Mouse (Mus musculus): ENCODE measurements around the gene Arhgef38. TPM values are rescaled to one million over a fixed set of nuclear protein-coding genes. Genes with fewer than 3 reads are reported as not detected.

The Arhgef38 gene
- not detected in 2 replicates for polyA plus RNA-seq (2016; fragmentation: Nextera tagmentation; extraction: Ambion mirVana)

GRCm38 (mm10) chr3:133234821-133235295 lies at the start of gene Arhgef38:
Gene Arhgef38, minus strand, starts transcription at chr3:133234949.
- Histone ChIP-seq H3K27me3 (replicated peaks) (no peaks in the 10 kb centered on the region), H3K4me3 (no peak within 1 kb of the TSS), H3K4me2 (no peak within 1 kb of the TSS), H3K9ac (no peak within 1 kb of the TSS), H3K36me3 (no peaks in the 10 kb centered on the region), H3K4me1 (no peaks in the 10 kb centered on the region), H3K9me3 (replicated peaks) (no peaks in the 10 kb centered on the region), H3K27ac (no peak within 1 kb of the TSS)
- ATAC-seq: no peak
- 49% methylated on average over 12 of the region's 12 CpGs for WGBS (ENCODE audit: insufficient replicate concordance)

GRCm38 (mm10) chr3:133271887-133272286 lies 37.1 kb upstream of the Arhgef38 start:
- Histone ChIP-seq H3K4me2 (no peak overlapping the region), H3K9ac (no peak overlapping the region), H3K9me3 (replicated peaks) (no peaks in the 10 kb centered on the region), H3K27me3 (replicated peaks) (no peaks in the 10 kb centered on the region), H3K4me1 (no peaks in the 10 kb centered on the region), H3K36me3 (no peaks in the 10 kb centered on the region), H3K4me3 (no peak overlapping the region), H3K27ac (no peak overlapping the region)
- WGBS (ENCODE audit: insufficient replicate concordance): 5% methylated on average over 3 of the region's 3 CpGs
- no peak for ATAC-seq

- Histone ChIP-seq H3K36me3 (no peaks in the 10 kb centered on the region), H3K4me3 (no peak overlapping the region), H3K27me3 (replicated peaks) (no peaks in the 10 kb centered on the region), H3K4me1 (no peaks in the 10 kb centered on the region), H3K9ac (no peak overlapping the region), H3K9me3 (replicated peaks) (no peaks in the 10 kb centered on the region), H3K4me2 (no peak overlapping the region), H3K27ac (no peak overlapping the region)
- WGBS (ENCODE audit: insufficient replicate concordance): 79% methylated on average over 2 of the region's 2 CpGs
- no peak for ATAC-seq
Measured at GRCm38 (mm10) chr3:133258860-133259259, 24.1 kb upstream of the Arhgef38 start.

DNA sequence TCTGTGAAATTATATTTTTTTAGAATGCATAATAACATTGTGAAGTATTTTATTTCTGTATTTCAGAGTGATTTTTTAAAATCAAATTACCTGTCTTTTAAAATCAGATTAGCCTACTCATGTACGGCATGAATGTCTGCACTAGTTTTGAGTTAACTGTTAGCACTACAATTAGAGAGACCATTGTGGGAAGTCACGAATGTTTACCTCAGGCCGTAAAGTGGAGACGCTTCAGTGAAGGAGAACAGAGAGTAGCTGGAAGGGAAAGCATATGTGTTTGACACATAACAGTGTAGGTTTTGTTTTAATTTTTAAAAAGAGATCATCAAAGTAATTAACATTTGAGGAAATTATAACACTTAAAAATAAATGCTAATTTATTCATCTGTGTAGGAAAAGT lies 21.1 kb upstream of the Arhgef38 start:
- WGBS (ENCODE audit: insufficient replicate concordance): 79% methylated on average over 4 of the region's 4 CpGs
- Histone ChIP-seq H3K27ac (no peak overlapping the region), H3K4me2 (no peak overlapping the region), H3K36me3 (no peaks in the 10 kb centered on the region), H3K9me3 (replicated peaks) (no peaks in the 10 kb centered on the region), H3K4me1 (no peaks in the 10 kb centered on the region), H3K9ac (no peak overlapping the region), H3K27me3 (replicated peaks) (no peaks in the 10 kb centered on the region), H3K4me3 (no peak overlapping the region)
- ATAC-seq: no peak

GRCm38 (mm10) chr3:133244027-133244426 lies 9.3 kb upstream of the Arhgef38 start:
- ATAC-seq: no peak
- Histone ChIP-seq H3K36me3 (no peaks in the 10 kb centered on the region), H3K27me3 (replicated peaks) (no peaks in the 10 kb centered on the region), H3K27ac (no peak overlapping the region), H3K9ac (no peak overlapping the region), H3K4me2 (no peak overlapping the region), H3K9me3 (replicated peaks) (no peaks in the 10 kb centered on the region), H3K4me3 (no peak overlapping the region), H3K4me1 (no peaks in the 10 kb centered on the region)
- WGBS (ENCODE audit: insufficient replicate concordance): 67% methylated on average over 9 of the region's 9 CpGs

- H3K4me1 ChIP-seq: no peaks in the 10 kb centered on the region
- no peak for ATAC-seq
- no peak overlapping the region for H3K4me3 ChIP-seq
- H3K27ac ChIP-seq: no peak overlapping the region
- H3K9me3 ChIP-seq (replicated peaks): no peaks in the 10 kb centered on the region
- 53% methylated on average over 1 of the region's 1 CpGs for WGBS (ENCODE audit: insufficient replicate concordance)
- H3K36me3 ChIP-seq: no peaks in the 10 kb centered on the region
- no peaks in the 10 kb centered on the region for H3K27me3 ChIP-seq (replicated peaks)
- no peak overlapping the region for H3K9ac ChIP-seq
- no peak overlapping the region for H3K4me2 ChIP-seq
Measured at GRCm38 (mm10) chr3:133241916-133242315, 7.2 kb upstream of the Arhgef38 start.

- Histone ChIP-seq H3K9me3 (replicated peaks) (no peaks in the 10 kb centered on the region), H3K27ac (no peak overlapping the region), H3K4me2 (no peak overlapping the region), H3K4me3 (no peak overlapping the region), H3K4me1 (no peaks in the 10 kb centered on the region), H3K27me3 (replicated peaks) (no peaks in the 10 kb centered on the region), H3K36me3 (no peaks in the 10 kb centered on the region), H3K9ac (no peak overlapping the region)
- 50% methylated on average over 9 of the region's 9 CpGs for WGBS (ENCODE audit: insufficient replicate concordance)
- ATAC-seq: no peak
Measured at GRCm38 (mm10) chr3:133233993-133234392, 756 bp downstream of the Arhgef38 start.

GRCm38 (mm10) chr3:133230427-133230826 lies 4.3 kb downstream of the Arhgef38 start:
- Histone ChIP-seq H3K4me2 (no peak overlapping the region), H3K4me1 (no peaks in the 10 kb centered on the region), H3K36me3 (no peaks in the 10 kb centered on the region), H3K9ac (no peak overlapping the region), H3K27me3 (replicated peaks) (no peaks in the 10 kb centered on the region), H3K9me3 (replicated peaks) (no peaks in the 10 kb centered on the region), H3K4me3 (no peak overlapping the region), H3K27ac (no peak overlapping the region)
- 44% methylated on average over 2 of the region's 2 CpGs for WGBS (ENCODE audit: insufficient replicate concordance)
- ATAC-seq: no peak

- Histone ChIP-seq H3K36me3 (no peaks in the 10 kb centered on the region), H3K9me3 (replicated peaks) (no peaks in the 10 kb centered on the region), H3K4me1 (no peaks in the 10 kb centered on the region), H3K4me3 (no peak overlapping the region), H3K27me3 (replicated peaks) (no peaks in the 10 kb centered on the region), H3K9ac (no peak overlapping the region), H3K27ac (no peak overlapping the region), H3K4me2 (no peak overlapping the region)
- ATAC-seq: no peak
Measured at GRCm38 (mm10) chr3:133229594-133229993, 5.2 kb downstream of the Arhgef38 start.

- Histone ChIP-seq H3K27ac (no peak overlapping the region), H3K4me1 (no peaks in the 10 kb centered on the region), H3K9me3 (replicated peaks) (no peaks in the 10 kb centered on the region), H3K9ac (no peak overlapping the region), H3K27me3 (replicated peaks) (no peaks in the 10 kb centered on the region), H3K36me3 (no peaks in the 10 kb centered on the region), H3K4me2 (no peak overlapping the region), H3K4me3 (no peak overlapping the region)
- no peak for ATAC-seq
- WGBS (ENCODE audit: insufficient replicate concordance): 74% methylated on average over 19 of the region's 19 CpGs
Measured at GRCm38 (mm10) chr3:133227258-133228012, 7.3 kb downstream of the Arhgef38 start.

GRCm38 (mm10) chr3:133218501-133218900 lies 16.2 kb downstream of the Arhgef38 start:
- no peak for ATAC-seq
- Histone ChIP-seq H3K4me1 (no peaks in the 10 kb centered on the region), H3K27ac (no peak overlapping the region), H3K27me3 (replicated peaks) (no peaks in the 10 kb centered on the region), H3K4me3 (no peak overlapping the region), H3K9ac (no peak overlapping the region), H3K9me3 (replicated peaks) (no peaks in the 10 kb centered on the region), H3K36me3 (no peaks in the 10 kb centered on the region), H3K4me2 (no peak overlapping the region)
- 73% methylated on average over 7 of the region's 7 CpGs for WGBS (ENCODE audit: insufficient replicate concordance)

GRCm38 (mm10) chr3:133215198-133215819 lies 19.4 kb downstream of the Arhgef38 start:
- no peaks in the 10 kb centered on the region for H3K27me3 ChIP-seq (replicated peaks)
- H3K27ac ChIP-seq: no peak overlapping the region
- H3K9ac ChIP-seq: no peak overlapping the region
- H3K4me2 ChIP-seq: no peak overlapping the region
- peak; percentile 30; the same call in 1 of the 2 replicates for ATAC-seq
- no peaks in the 10 kb centered on the region for H3K4me1 ChIP-seq
- H3K4me3 ChIP-seq: no peak overlapping the region
- H3K36me3 ChIP-seq: no peaks in the 10 kb centered on the region
- WGBS (ENCODE audit: insufficient replicate concordance): 67% methylated on average over 5 of the region's 5 CpGs
- no peaks in the 10 kb centered on the region for H3K9me3 ChIP-seq (replicated peaks)
